Mouse (Mus musculus) liver, adult 2 months (tissue): ENCODE measurements at regions not wholly inside any gene's neighbourhood (a gene's known extent, or its start where the extent isn't known, plus 50 kb on each side); places are given as distances from the start of the nearest gene placed in this dataset.

Source experiments
- CTCF ChIP-seq: fragments of 200-500 bp; IDR thresholded peaks from 2 replicates; pipeline ENCODE4 v1.5.1; 2011; ENCODE audit warnings: low read depth, low read length, control low read depth
- POLR2A ChIP-seq: fragments of 200-500 bp; IDR thresholded peaks from 2 replicates; pipeline ENCODE4 v1.6.1; 2011; ENCODE audit warnings: low read length, control low read depth; ENCODE audit not compliant: insufficient read depth; ENCODE audit errors: extremely low read depth

DNA sequence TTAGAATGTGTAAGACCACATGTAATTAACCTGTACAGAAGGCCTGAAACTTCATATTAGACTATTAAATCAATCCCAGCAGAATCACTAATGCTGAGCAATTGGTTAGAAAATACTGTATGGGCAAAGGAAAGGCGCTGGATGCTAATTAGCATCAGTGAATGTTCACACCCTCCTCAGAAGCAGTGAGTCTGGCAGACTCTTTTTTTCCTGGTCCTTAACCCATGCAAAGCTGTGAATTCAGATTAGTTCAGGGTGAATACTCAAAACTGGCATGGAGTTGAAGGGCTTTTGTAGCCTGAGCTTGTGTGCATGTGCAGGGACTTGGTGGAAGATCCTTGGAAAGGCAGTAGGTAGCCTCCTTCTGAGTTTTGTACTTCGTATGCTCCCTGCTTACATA, 179.3 kb downstream of the Slc4a3 start:
- TF ChIP-seq CTCF (no peak), POLR2A (no peak)
